Mouse (Mus musculus): ENCODE measurements around the gene Eif2s1.
"Not testable (repeated sequence)": the region's sequence is repeated elsewhere in the genome, so short reads cannot be mapped to it uniquely, and the experiment has no call there.

Eif2s1 gene

GRCm38 (mm10) chr12:78915561-78915960, 53.9 kb downstream of the Eif2s1 start:
- DNase-seq (ENCODE audit: low spot score): no peak

- no peak for DNase-seq (ENCODE audit: low spot score)
Observed at GRCm38 (mm10) chr12:78916278-78916677, 54.7 kb downstream of the Eif2s1 start.

GRCm38 (mm10) chr12:78918227-78919078, 56.8 kb downstream of the Eif2s1 start:
- DNase-seq (ENCODE audit: low spot score): peak; percentile 72

GRCm38 (mm10) chr12:78919079-78919712, 57.6 kb downstream of the Eif2s1 start:
- peak; percentile 79 for DNase-seq (ENCODE audit: low spot score)

GRCm38 (mm10) chr12:78921421-78921820, 59.8 kb downstream of the Eif2s1 start:
- no peak for DNase-seq (ENCODE audit: low spot score)

- no peak for DNase-seq (ENCODE audit: low spot score)
Observed at GRCm38 (mm10) chr12:78922058-78922457, 60.4 kb downstream of the Eif2s1 start.

- not testable (repeated sequence) for DNase-seq (ENCODE audit: low spot score)
Observed at GRCm38 (mm10) chr12:78922977-78923376, 61.4 kb downstream of the Eif2s1 start.

- no peak for DNase-seq (ENCODE audit: low spot score)
Observed at GRCm38 (mm10) chr12:78923539-78924189, 62.0 kb downstream of the Eif2s1 start.

- no peak for DNase-seq (ENCODE audit: low spot score)
Observed at GRCm38 (mm10) chr12:78927287-78927686, 65.7 kb downstream of the Eif2s1 start.

GRCm38 (mm10) chr12:78929900-78930299, 68.3 kb downstream of the Eif2s1 start:
- DNase-seq (ENCODE audit: low spot score): no peak

- DNase-seq (ENCODE audit: low spot score): no peak
Observed at GRCm38 (mm10) chr12:78936494-78936893, 74.9 kb downstream of the Eif2s1 start.
